Mouse (Mus musculus): ENCODE data around the gene C1qtnf1.
"Not testable (repeated sequence)": the region's sequence is repeated elsewhere in the genome, so short reads cannot be mapped to it uniquely, and the experiment has no call there.

- TF ChIP-seq CTCF, EP300 (IDR thresholded peaks at IDR 0.05; ENCODE audit: low read depth): not testable (repeated sequence)
These were observed 40.2 kb upstream of the C1qtnf1 start for GRCm38 (mm10) chr11:118387816-118388215.
